Mouse (Mus musculus): ENCODE data around the gene Dtx3l.
"Not testable (repeated sequence)": the region's sequence is repeated elsewhere in the genome, so short reads cannot be mapped to it uniquely, and the experiment has no call there.

Dtx3l gene

DNA sequence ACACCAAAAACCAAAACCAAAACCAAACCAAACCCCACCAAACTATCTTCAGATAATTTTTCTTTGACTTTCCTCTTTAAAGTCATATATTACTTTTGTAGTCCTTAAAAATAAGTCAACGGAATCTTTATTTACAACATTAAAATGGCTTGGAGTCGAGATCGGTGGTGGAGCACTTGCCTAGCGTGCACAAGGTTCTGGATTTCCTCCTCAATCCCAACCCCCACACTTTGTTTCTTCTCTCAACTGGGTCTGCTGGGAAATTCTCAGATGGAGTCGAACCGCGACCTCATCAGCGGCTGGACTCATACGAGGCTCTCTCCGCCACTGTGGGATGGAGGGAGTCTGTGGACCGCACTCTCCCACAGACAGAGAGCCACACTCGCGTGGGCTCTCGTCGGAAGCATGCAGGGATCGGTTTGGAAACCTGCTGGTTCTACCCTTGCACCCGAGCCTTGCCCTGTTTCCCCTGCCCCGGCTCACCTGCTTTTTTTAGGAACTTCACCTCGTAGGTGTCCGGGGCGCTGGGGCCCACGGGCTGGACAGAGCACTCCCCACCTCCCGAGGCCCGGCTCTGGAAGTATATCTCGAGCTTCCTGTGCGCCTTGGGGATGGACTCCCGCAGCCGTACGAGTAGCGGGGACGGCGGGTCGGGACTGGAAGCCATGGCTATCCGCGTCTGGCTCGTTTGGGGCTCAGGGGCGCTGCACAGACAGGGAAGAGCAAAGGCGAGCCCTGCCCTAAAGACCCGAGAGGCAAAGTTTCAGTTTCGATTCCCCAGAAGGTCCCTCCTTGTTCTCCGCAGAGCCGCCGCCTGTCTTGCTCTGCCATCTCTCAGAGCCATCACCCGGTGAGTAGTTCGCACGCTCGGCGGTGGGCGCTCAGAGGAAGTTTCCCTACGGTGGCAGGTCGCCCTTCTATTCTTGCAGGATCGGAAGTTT is at the start of gene Dtx3l, which contains the start of gene Parp9:
Dtx3l (minus strand) TSS at position 941 of the 941 bp plus-strand sequence.
Parp9 (plus strand) TSS at position 260 of the 941 bp plus-strand sequence.
- in situ Hi-C loops (cut with MboI; ENCODE audit: low pct_unique_long_range_greater_than_20kb in 1 of 2, low sequenced_read_pairs in 2 of 2, unreplicated experiment in 1 of 2) = no loop called here

GRCm38 (mm10) chr16:35987930-35988329 is 49.0 kb upstream of the Dtx3l start:
- in situ Hi-C loops (cut with MboI; ENCODE audit: low pct_unique_long_range_greater_than_20kb in 1 of 2, low sequenced_read_pairs in 2 of 2, unreplicated experiment in 1 of 2) = no loop called here

DNA sequence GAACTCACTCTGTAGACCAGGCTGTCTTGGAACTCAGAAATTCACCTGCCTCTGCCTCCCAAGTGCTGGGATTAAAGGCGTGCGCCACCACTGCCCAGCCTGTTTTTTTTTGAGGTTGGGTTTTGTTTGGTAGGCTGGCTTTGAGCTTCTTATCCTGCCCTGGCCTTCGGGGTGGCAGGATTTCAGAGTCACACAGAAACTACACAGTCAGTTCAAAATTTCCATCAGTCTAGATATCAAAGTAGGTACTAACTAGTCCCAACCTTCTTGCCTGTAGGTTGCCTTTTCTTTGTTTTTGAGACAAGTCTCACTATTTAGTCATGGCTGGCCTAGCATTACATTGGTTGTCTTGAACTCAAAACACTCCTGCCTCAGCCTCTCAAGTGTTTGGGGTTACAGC is 45.5 kb upstream of the Dtx3l start:
- in situ Hi-C loops (cut with MboI; ENCODE audit: low pct_unique_long_range_greater_than_20kb in 1 of 2, low sequenced_read_pairs in 2 of 2, unreplicated experiment in 1 of 2) = no loop called here

DNA sequence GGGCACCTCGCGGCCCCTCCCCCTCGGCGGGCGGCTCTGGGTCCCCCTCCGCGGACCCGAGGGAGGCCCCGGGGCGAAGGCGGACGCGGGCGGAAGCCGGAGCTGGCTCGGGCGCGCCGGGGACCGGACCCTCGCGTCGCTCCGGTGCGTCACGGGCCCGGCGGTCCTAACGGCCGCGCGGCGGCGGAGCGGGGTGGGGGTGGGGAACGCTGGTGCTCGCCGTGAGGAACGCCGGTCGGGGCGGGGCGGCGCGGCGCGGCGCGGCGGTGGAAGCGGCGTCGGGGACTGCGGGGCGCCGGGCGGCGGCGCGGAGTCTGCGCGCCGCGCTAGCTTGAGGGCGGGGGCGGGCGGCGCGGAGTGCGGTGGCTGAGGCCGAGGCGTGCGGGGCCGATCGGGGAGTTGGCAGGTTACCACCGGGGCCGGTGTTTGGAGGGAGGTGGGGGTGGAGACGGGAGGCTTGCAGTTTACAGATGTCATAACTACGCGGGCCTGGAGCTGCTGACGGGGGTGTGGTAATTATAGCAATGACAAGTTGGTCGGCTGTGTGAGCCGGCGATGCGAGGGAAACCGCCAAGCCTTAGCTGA is 44.7 kb upstream of the Dtx3l start:
- in situ Hi-C loops (cut with MboI; ENCODE audit: low pct_unique_long_range_greater_than_20kb in 1 of 2, low sequenced_read_pairs in 2 of 2, unreplicated experiment in 1 of 2) = no loop called here

DNA sequence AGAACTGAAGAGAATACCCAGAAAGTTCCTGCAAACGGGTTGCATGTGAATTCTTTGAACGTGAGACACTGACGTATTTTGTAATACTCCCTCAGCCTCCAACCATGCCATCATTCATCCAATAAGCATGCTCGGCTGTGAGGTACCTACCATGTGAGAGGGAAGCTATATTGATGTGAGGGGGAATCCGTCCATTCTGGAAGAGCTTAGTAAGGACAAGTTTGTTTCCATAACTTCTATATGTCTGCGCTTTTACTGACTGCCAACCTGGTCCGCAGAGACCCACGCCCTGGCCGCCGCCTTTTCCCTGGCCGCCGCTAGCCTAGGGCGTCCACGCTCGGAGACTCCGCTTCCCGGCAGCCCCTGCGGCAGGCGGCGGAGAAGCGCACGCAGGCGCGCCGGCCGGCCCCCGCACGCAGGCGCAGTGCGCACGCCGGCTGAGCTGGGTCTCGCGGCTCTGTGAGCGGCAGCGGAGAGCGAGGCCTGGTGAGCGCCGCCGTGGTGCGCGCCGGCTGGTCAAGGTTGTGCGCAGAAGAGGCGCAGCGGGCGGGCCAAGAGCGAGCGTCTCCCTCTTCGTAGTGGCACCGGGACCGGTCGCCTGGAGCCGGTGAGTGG is 44.1 kb upstream of the Dtx3l start:
- in situ Hi-C loops (cut with MboI; ENCODE audit: low pct_unique_long_range_greater_than_20kb in 1 of 2, low sequenced_read_pairs in 2 of 2, unreplicated experiment in 1 of 2) = no loop called here

- in situ Hi-C loops (cut with MboI; ENCODE audit: low pct_unique_long_range_greater_than_20kb in 1 of 2, low sequenced_read_pairs in 2 of 2, unreplicated experiment in 1 of 2) = no loop called here
These were observed 43.6 kb upstream of the Dtx3l start for GRCm38 (mm10) chr16:35982506-35982901.

DNA sequence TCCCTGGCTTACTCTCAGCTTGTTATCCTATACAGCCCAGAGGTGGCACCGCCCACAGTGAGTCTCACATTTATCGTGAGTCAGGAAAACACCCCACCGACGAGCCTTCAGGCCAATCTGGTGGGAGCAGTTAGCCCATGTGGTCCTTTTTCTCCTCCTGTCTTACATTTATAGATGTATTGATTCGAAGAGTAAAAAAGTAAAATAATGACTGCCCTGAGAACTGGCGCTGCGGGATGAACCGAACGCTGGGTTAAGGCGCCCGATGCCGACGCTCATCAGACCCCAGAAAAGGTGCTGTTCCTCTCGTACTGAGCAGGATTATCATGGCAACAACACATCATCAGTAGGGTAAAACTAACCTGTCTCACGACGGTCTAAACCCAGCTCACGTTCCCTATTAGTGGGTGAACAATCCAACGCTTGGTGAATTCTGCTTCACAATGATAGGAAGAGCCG is 42.4 kb upstream of the Dtx3l start:
- in situ Hi-C loops (cut with MboI; ENCODE audit: low pct_unique_long_range_greater_than_20kb in 1 of 2, low sequenced_read_pairs in 2 of 2, unreplicated experiment in 1 of 2) = no loop called here

- in situ Hi-C loops (cut with MboI; ENCODE audit: low pct_unique_long_range_greater_than_20kb in 1 of 2, low sequenced_read_pairs in 2 of 2, unreplicated experiment in 1 of 2) = not testable (repeated sequence)
These were observed 39.5 kb upstream of the Dtx3l start, which contains the start of gene Kpna1 for GRCm38 (mm10) chr16:35978450-35978849. Gene Kpna1, plus strand, starts transcription at chr16:35978750.

- in situ Hi-C loops (cut with MboI; ENCODE audit: low pct_unique_long_range_greater_than_20kb in 1 of 2, low sequenced_read_pairs in 2 of 2, unreplicated experiment in 1 of 2) = no loop called here
These were observed 35.1 kb upstream of the Dtx3l start for GRCm38 (mm10) chr16:35974021-35974420.

GRCm38 (mm10) chr16:35968149-35968548 is 29.2 kb upstream of the Dtx3l start:
- in situ Hi-C loops (cut with MboI; ENCODE audit: low pct_unique_long_range_greater_than_20kb in 1 of 2, low sequenced_read_pairs in 2 of 2, unreplicated experiment in 1 of 2) = no loop called here

DNA sequence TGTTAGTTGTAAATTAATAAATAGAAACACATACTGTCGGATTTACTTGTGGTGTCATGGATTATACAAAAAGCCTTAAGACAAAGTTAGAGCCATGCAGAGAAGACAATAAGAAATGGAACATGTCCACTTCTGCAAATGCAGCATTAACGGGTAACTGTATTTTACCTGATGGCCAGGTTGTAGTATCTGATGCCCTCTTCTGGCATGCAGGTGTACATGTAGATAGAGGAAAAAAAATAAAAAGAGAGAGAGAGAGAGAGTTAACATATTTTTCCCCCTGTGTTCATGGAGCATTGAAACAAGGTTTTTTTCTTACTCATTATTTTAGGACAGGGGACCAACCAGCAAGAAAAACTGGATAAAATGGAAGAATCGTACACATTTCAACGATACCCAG is 28.4 kb upstream of the Dtx3l start:
- in situ Hi-C loops (cut with MboI; ENCODE audit: low pct_unique_long_range_greater_than_20kb in 1 of 2, low sequenced_read_pairs in 2 of 2, unreplicated experiment in 1 of 2) = no loop called here

- in situ Hi-C loops (cut with MboI; ENCODE audit: low pct_unique_long_range_greater_than_20kb in 1 of 2, low sequenced_read_pairs in 2 of 2, unreplicated experiment in 1 of 2) = no loop called here
These were observed 27.6 kb upstream of the Dtx3l start for GRCm38 (mm10) chr16:35966411-35967115.

DNA sequence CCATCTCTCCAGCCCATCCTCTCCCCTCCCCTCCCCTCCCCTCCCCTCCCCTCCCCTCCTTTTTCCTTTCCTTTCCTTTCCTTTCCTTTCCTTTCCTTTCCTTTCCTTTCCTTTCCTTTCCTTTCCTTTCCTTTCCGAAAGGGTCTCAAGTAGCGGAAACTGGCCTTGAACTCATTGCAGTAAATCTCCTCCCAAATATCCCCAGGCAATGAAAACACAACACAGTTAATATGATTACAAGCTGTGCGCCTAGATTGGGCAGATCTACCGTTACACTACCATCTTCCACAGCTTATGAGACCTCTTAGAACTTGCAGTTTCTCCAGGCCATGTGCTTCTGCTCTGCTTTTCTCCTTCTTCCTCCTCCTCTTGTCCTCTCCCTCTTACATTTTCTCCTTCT is 27.0 kb upstream of the Dtx3l start:
- in situ Hi-C loops (cut with MboI; ENCODE audit: low pct_unique_long_range_greater_than_20kb in 1 of 2, low sequenced_read_pairs in 2 of 2, unreplicated experiment in 1 of 2) = not testable (repeated sequence)

GRCm38 (mm10) chr16:35952628-35953130 is 13.7 kb upstream of the Dtx3l start:
- in situ Hi-C loops (cut with MboI; ENCODE audit: low pct_unique_long_range_greater_than_20kb in 1 of 2, low sequenced_read_pairs in 2 of 2, unreplicated experiment in 1 of 2) = no loop called here

DNA sequence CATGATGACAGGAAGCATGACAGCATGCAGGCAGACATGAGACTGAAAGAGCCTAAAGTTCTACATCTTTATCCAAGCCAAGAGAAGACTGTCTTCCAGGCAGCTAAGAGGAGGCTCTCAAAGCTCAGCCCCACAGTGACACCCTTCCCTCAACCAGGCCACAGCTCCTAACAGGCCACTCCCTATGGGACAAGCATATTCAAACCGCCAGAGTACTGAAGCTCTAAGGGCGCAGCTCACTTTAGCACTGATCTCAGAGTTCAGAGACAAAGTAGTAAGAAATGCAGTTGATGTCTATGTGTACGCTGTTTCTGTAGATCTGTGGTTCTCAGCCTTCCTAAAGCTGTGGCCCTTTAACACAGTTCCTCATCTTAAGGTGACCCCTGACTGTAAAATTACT is 12.3 kb upstream of the Dtx3l start:
- in situ Hi-C loops (cut with MboI; ENCODE audit: low pct_unique_long_range_greater_than_20kb in 1 of 2, low sequenced_read_pairs in 2 of 2, unreplicated experiment in 1 of 2) = no loop called here

- in situ Hi-C loops (cut with MboI; ENCODE audit: low pct_unique_long_range_greater_than_20kb in 1 of 2, low sequenced_read_pairs in 2 of 2, unreplicated experiment in 1 of 2) = no loop called here
These were observed 10.3 kb upstream of the Dtx3l start for GRCm38 (mm10) chr16:35949264-35949663.

GRCm38 (mm10) chr16:35941382-35941781 is 2.4 kb upstream of the Dtx3l start:
- in situ Hi-C loops (cut with MboI; ENCODE audit: low pct_unique_long_range_greater_than_20kb in 1 of 2, low sequenced_read_pairs in 2 of 2, unreplicated experiment in 1 of 2) = no loop called here

DNA sequence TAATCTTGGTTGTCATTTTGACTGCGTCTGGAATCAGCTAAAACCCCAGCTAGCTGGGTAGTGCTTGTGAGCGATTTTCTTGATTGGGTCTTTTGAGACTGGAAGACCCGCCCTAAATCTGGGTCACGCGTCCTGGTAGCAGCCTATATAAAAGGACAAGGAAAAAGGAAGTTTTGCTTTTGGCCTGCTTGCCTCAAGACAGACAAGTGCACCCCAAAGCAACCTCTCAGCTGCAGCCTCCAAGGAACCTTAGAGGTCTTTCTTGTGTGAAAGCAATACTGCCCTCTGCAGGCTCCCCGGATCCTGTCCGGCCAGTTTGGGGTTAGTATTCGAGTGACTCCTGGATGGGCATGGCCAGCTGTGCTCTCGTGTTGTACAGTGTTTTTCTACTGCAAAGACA is 739 bp upstream of the Dtx3l start:
- in situ Hi-C loops (cut with MboI; ENCODE audit: low pct_unique_long_range_greater_than_20kb in 1 of 2, low sequenced_read_pairs in 2 of 2, unreplicated experiment in 1 of 2) = no loop called here

Data from mouse embryonic stem cell (cell line).